Mouse (Mus musculus) liver, embryonic 12.5 days (tissue): ENCODE data around the gene Arl5b. TPM values are rescaled to one million over a fixed set of nuclear protein-coding genes. Genes with fewer than 3 reads are reported as not detected.

ENCODE experiments used
- polyA plus RNA-seq: library from polyadenylated mRNA; unstranded; fragments of >200 nt; fragmentation: Nextera tagmentation; extraction: Ambion mirVana; gene quantifications from 2 replicates; pipeline ENCODE4 v1.2.1, GENCODE M21; 2016

The Arl5b gene
- polyA plus RNA-seq, 1 experiment from 2014 or later, result 9.6 TPM

Other genes with a start within 250 kb of the Arl5b start
- gene Nsun6, start 5.7 kb downstream of the Arl5b start, polyA plus RNA-seq, result 5.6 and 5.7 TPM in 2 replicates